Mouse (Mus musculus): ENCODE data around the gene Gm26661. TPM values are rescaled to one million over a fixed set of nuclear protein-coding genes. Genes with fewer than 3 reads are reported as not detected.

Gene Gm26661
- total and polyA plus RNA-seq, 3 experiments: not detected

Other genes with a start within 250 kb of the Gm26661 start
- not detected in 2 replicates for gene Gm3558, start 223.0 kb upstream of the Gm26661 start, total RNA-seq (2012; rRNA removed)
- not detected in 2 replicates for gene Gm3558, start 223.0 kb upstream of the Gm26661 start, total RNA-seq (2014; rRNA removed)
- gene Gm3558, start 223.0 kb upstream of the Gm26661 start, polyA plus RNA-seq (2012; ENCODE audit: insufficient read length, low read depth): not detected in 2 replicates
- gene Gm10338, start 196.0 kb upstream of the Gm26661 start, total RNA-seq (2012; rRNA removed): not detected in 2 replicates
- gene Gm10338, start 196.0 kb upstream of the Gm26661 start, total RNA-seq (2014; rRNA removed): not detected in 2 replicates
- gene Gm10338, start 196.0 kb upstream of the Gm26661 start, polyA plus RNA-seq (2012; ENCODE audit: insufficient read length, low read depth): not detected in 2 replicates
- gene Gm10128, start 147.6 kb upstream of the Gm26661 start, total RNA-seq (2012; rRNA removed): not detected in 2 replicates
- not detected in 2 replicates for gene Gm10128, start 147.6 kb upstream of the Gm26661 start, total RNA-seq (2014; rRNA removed)
- not detected in 2 replicates for gene Gm10128, start 147.6 kb upstream of the Gm26661 start, polyA plus RNA-seq (2012; ENCODE audit: insufficient read length, low read depth)
- gene Flnb, start 26.4 kb downstream of the Gm26661 start, total RNA-seq (2012; rRNA removed): 51.4 and 74.0 TPM in 2 replicates
- 28.9 and 29.5 TPM in 2 replicates for gene Flnb, start 26.4 kb downstream of the Gm26661 start, total RNA-seq (2014; rRNA removed)
- 52.4 and 61.6 TPM in 2 replicates for gene Flnb, start 26.4 kb downstream of the Gm26661 start, polyA plus RNA-seq (2012; ENCODE audit: insufficient read length, low read depth)
- not detected in 2 replicates for gene Gm45521, start 165.7 kb downstream of the Gm26661 start, total RNA-seq (2012; rRNA removed)
- not detected in 2 replicates for gene Gm45521, start 165.7 kb downstream of the Gm26661 start, total RNA-seq (2014; rRNA removed)
- gene Gm45521, start 165.7 kb downstream of the Gm26661 start, polyA plus RNA-seq (2012; ENCODE audit: insufficient read length, low read depth): not detected in 2 replicates
- 1.5 and 2.5 TPM in 2 replicates for gene Dnase1l3, start 203.0 kb downstream of the Gm26661 start, total RNA-seq (2012; rRNA removed)
- gene Dnase1l3, start 203.0 kb downstream of the Gm26661 start, total RNA-seq (2014; rRNA removed): 2.5 and 2.9 TPM in 2 replicates
- 30.4 and 36.0 TPM in 2 replicates for gene Dnase1l3, start 203.0 kb downstream of the Gm26661 start, polyA plus RNA-seq (2012; ENCODE audit: insufficient read length, low read depth)
- 36.0 and 38.1 TPM in 2 replicates for gene Abhd6, start 211.3 kb downstream of the Gm26661 start, total RNA-seq (2012; rRNA removed)
- 31.9 and 39.2 TPM in 2 replicates for gene Abhd6, start 211.3 kb downstream of the Gm26661 start, total RNA-seq (2014; rRNA removed)
- 45.2 and 55.9 TPM in 2 replicates for gene Abhd6, start 211.3 kb downstream of the Gm26661 start, polyA plus RNA-seq (2012; ENCODE audit: insufficient read length, low read depth)